Mouse (Mus musculus): ENCODE results near the gene Abcc6. TPM values are rescaled to one million over a fixed set of nuclear protein-coding genes. Genes with fewer than 3 reads are reported as not detected.
"Not testable (repeated sequence)": the region's sequence is repeated elsewhere in the genome, so short reads cannot be mapped to it uniquely, and the experiment has no call there.

Gene Abcc6
- polyA plus RNA-seq, 1 experiment = 25.5 TPM

DNA sequence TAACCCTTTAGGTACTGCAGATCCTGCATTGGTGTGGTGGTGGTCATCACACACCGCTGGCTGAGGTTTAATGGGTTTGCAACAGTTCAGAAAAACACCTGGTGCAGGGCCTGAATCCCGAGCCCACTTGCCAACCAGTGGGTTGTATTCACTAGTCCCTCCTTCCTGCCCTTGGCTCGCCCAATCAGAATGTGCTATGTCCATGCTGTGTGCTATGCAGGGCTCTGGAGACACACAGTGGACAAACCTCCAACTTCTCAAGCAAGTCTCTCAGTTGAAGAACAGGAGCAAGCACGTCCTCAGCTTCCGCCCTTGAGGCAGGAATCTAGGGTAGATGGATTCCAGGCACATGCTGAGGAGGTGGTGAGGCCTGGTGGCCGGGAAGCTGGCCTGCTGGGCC lies 55.6 kb downstream of the Abcc6 start:
- 73% methylated on average over 6 of the region's 6 CpGs for WGBS
- no peak for TF ChIP-seq CTCF (IDR thresholded peaks at IDR 0.05; ENCODE audit: extremely low read depth, insufficient read length, insufficient replicate concordance, low read depth, low read length)
- TF ChIP-seq POLR2A (IDR thresholded peaks at IDR 0.05; ENCODE audit: low read depth, low read length) = no peak

GRCm38 (mm10) chr7:45974103-45974502 lies 56.0 kb downstream of the Abcc6 start:
- no peaks in the 10 kb centered on the region for H3K4me1 ChIP-seq (ENCODE audit: control insufficient read depth, insufficient read depth, insufficient read length, low read length)
- WGBS = 36% methylated on average over 6 of the region's 6 CpGs
- H3K4me3 ChIP-seq (ENCODE audit: low read depth, low read length) = no peak overlapping the region
- no peaks in the 10 kb centered on the region for H3K36me3 ChIP-seq (ENCODE audit: control insufficient read depth, insufficient read depth, low read length)
- no peak for TF ChIP-seq POLR2A (IDR thresholded peaks at IDR 0.05; ENCODE audit: low read depth, low read length)
- TF ChIP-seq CTCF (IDR thresholded peaks at IDR 0.05; ENCODE audit: extremely low read depth, insufficient read length, insufficient replicate concordance, low read depth, low read length) = no peak
- no peak overlapping the region for H3K27ac ChIP-seq (ENCODE audit: insufficient read depth, low read depth, low read length)
- no peaks in the 10 kb centered on the region for H3K27me3 ChIP-seq (ENCODE audit: control insufficient read depth, insufficient read depth, low read length)

More for the DNA sequence above, 55.6 kb downstream of the Abcc6 start:
- Histone ChIP-seq H3K4me1 (ENCODE audit: control insufficient read depth, insufficient read depth, insufficient read length, low read length) (no peaks in the 10 kb centered on the region), H3K4me3 (ENCODE audit: low read depth, low read length) (no peak overlapping the region), H3K36me3 (ENCODE audit: control insufficient read depth, insufficient read depth, low read length) (no peaks in the 10 kb centered on the region), H3K27ac (ENCODE audit: insufficient read depth, low read depth, low read length) (no peak overlapping the region), H3K27me3 (ENCODE audit: control insufficient read depth, insufficient read depth, low read length) (no peaks in the 10 kb centered on the region)

DNA sequence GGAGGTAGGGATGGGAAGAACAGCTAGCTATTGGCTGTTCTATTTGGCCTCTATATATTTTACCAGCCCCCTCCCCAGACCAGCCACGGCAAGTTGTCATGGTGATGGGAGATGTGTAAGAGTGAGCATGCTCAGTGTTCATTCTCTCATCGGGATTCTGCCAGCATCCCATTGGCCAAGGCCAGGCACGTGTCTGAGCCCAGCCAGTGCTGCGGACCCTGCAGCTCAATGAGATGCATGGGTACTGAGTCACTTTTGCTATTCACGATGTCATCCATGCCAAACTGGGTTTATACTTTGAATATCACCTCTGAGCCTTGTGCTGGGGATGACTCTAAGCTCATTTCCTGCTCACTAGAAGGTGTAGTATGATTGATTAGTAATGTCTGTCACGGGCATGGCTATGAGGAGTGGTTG lies 56.8 kb downstream of the Abcc6 start:
- no peak overlapping the region for H3K4me3 ChIP-seq (ENCODE audit: low read depth, low read length)
- no peaks in the 10 kb centered on the region for H3K27me3 ChIP-seq (ENCODE audit: control insufficient read depth, insufficient read depth, low read length)
- no peak overlapping the region for H3K27ac ChIP-seq (ENCODE audit: insufficient read depth, low read depth, low read length)
- WGBS = 80% methylated on average over 6 of the region's 6 CpGs
- H3K4me1 ChIP-seq (ENCODE audit: control insufficient read depth, insufficient read depth, insufficient read length, low read length) = no peaks in the 10 kb centered on the region
- no peaks in the 10 kb centered on the region for H3K36me3 ChIP-seq (ENCODE audit: control insufficient read depth, insufficient read depth, low read length)
- TF ChIP-seq POLR2A (IDR thresholded peaks at IDR 0.05; ENCODE audit: low read depth, low read length) (no peak), CTCF (IDR thresholded peaks at IDR 0.05; ENCODE audit: extremely low read depth, insufficient read length, insufficient replicate concordance, low read depth, low read length) (no peak)

DNA sequence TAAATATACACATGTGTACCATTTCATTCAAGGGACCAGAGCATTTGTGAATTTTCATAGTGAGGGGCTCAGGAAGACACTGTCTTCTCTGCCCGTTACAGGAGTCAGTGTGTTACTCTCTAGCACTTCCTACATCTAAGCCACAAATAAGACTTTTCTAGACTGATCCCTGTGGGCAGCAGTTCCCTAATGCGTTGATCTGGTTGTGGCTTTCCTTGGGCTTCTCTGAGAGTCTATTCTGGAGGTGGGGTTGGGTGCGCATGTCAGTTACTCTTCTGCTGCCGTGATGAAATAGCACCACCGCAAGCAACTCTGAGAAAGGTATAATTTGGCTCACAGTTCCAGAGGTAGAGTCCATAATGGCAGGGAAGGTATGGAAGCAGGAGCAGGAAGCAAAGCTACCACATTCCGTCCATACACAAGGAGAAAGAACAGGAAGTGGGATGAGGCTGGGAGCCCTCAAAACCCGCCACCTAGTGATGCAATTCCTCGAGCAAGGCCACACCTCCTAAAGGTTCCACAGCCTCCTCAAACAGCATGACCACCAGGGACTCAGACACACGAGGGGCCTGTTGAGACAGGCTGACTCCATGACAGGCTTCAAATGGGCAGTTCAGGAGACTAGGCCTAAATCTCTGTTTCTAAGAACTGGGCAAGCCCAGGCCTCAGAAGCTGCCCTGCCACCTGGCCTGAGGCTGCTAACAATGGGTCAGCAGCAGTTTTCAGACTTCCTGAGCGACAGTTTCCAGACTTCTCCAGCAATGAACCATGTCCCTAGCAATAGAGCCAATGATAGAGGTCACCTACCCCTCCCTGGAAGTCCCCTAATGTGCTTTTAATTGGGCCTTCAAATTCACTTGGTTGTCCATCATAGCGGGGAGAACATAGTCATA lies 58.0 kb downstream of the Abcc6 start:
- Histone ChIP-seq H3K27ac (ENCODE audit: insufficient read depth, low read depth, low read length) (no peak overlapping the region), H3K4me1 (ENCODE audit: control insufficient read depth, insufficient read depth, insufficient read length, low read length) (no peaks in the 10 kb centered on the region), H3K4me3 (ENCODE audit: low read depth, low read length) (no peak overlapping the region), H3K27me3 (ENCODE audit: control insufficient read depth, insufficient read depth, low read length) (no peaks in the 10 kb centered on the region), H3K36me3 (ENCODE audit: control insufficient read depth, insufficient read depth, low read length) (no peaks in the 10 kb centered on the region)
- TF ChIP-seq CTCF (IDR thresholded peaks at IDR 0.05; ENCODE audit: extremely low read depth, insufficient read length, insufficient replicate concordance, low read depth, low read length) (no peak), POLR2A (IDR thresholded peaks at IDR 0.05; ENCODE audit: low read depth, low read length) (no peak)
- 71% methylated on average over 11 of the region's 11 CpGs for WGBS

DNA sequence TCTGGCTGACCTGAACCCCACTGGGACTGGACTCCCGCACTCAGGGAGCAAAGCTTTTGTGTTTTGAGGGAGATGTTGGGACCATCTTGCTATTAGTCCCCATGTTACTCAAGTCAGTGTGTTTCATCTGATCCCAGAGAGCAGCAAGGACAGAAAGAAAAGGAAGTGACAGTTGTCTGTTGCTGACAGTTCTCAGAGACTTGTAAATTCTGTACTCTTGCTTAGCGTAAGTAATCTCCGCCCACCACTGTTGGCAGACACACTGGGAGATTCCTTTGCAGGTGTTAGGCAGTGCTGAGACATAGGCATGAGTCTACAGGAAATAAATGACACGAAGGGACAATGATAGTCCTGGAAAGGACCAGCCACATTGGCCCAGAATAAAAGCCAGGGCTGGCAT lies 73.5 kb downstream of the Abcc6 start:
- Histone ChIP-seq H3K27ac (ENCODE audit: insufficient read depth, low read depth, low read length) (no peak overlapping the region), H3K36me3 (ENCODE audit: control insufficient read depth, insufficient read depth, low read length) (no peaks in the 10 kb centered on the region), H3K4me3 (ENCODE audit: low read depth, low read length) (no peak overlapping the region), H3K4me1 (ENCODE audit: control insufficient read depth, insufficient read depth, insufficient read length, low read length) (no peaks in the 10 kb centered on the region), H3K27me3 (ENCODE audit: control insufficient read depth, insufficient read depth, low read length) (no peaks in the 10 kb centered on the region)
- TF ChIP-seq CTCF (IDR thresholded peaks at IDR 0.05; ENCODE audit: extremely low read depth, insufficient read length, insufficient replicate concordance, low read depth, low read length) = no peak
- TF ChIP-seq POLR2A (IDR thresholded peaks at IDR 0.05; ENCODE audit: low read depth, low read length) = no peak
- 31% methylated on average over 4 of the region's 4 CpGs for WGBS

DNA sequence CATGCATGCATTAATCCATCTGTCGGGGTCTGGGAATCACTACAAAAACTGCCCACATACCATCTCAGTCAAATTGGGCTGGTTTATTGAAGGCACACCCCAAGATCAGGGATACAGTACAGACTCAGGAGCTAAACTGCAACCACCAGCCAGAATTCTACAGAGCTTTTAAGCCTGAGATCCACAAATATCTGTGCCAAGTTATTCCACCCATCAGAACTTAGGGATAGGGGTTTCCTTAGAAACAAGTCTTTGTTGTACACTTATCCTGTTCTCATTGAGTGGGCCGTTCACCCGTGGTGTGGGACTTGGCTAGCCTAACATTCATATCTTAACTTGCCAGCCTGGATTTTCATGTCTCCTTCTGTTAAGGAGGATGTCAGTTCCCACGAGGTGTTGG lies 81.0 kb downstream of the Abcc6 start:
- Histone ChIP-seq H3K4me1 (ENCODE audit: control insufficient read depth, insufficient read depth, insufficient read length, low read length) (no peaks in the 10 kb centered on the region), H3K27ac (ENCODE audit: insufficient read depth, low read depth, low read length) (no peak overlapping the region), H3K36me3 (ENCODE audit: control insufficient read depth, insufficient read depth, low read length) (no peaks in the 10 kb centered on the region; the same call in 1 of the 2 replicates), H3K4me3 (ENCODE audit: low read depth, low read length) (no peak overlapping the region), H3K27me3 (ENCODE audit: control insufficient read depth, insufficient read depth, low read length) (no peaks in the 10 kb centered on the region)
- WGBS = 78% methylated on average over 4 of the region's 4 CpGs
- no peak for TF ChIP-seq POLR2A (IDR thresholded peaks at IDR 0.05; ENCODE audit: low read depth, low read length)
- no peak for TF ChIP-seq CTCF (IDR thresholded peaks at IDR 0.05; ENCODE audit: extremely low read depth, insufficient read length, insufficient replicate concordance, low read depth, low read length)

DNA sequence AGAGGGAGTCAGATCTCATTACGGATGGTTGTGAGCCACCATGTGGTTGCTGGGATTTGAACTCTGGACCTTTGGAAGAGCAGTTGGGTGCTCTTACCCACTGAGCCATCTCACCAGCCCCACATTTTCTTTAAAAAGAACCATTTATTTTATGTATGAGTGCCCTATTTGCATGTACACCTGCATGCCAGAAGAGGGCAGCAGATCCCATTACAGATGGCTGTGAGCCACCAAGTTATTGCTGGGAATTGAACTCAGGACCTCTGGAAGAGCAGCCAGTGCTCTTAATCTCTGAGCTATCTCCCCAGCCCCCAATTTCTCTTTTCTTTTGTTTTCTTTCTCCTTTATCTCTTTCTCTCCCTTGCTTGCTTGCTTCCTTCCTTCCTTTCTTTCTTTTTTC lies 86.8 kb downstream of the Abcc6 start:
- H3K36me3 ChIP-seq (ENCODE audit: control insufficient read depth, insufficient read depth, low read length); H3K4me3 ChIP-seq (ENCODE audit: low read depth, low read length); H3K27me3 ChIP-seq (ENCODE audit: control insufficient read depth, insufficient read depth, low read length); H3K27ac ChIP-seq (ENCODE audit: insufficient read depth, low read depth, low read length): not testable (repeated sequence)
- TF ChIP-seq CTCF (IDR thresholded peaks at IDR 0.05; ENCODE audit: extremely low read depth, insufficient read length, insufficient replicate concordance, low read depth, low read length) = peak; percentile 19; the same call in 1 of the 2 replicates
- peaks cover 11% of the 10 kb centered on the region for H3K4me1 ChIP-seq (ENCODE audit: control insufficient read depth, insufficient read depth, insufficient read length, low read length)
- WGBS = 56% methylated on average over 1 of the region's 1 CpGs
